Mouse (Mus musculus) intestine, embryonic 16.5 days (tissue): ENCODE measurements at regions not wholly inside any gene's neighbourhood (a gene's known extent, or its start where the extent isn't known, plus 50 kb on each side); places are given as distances from the start of the nearest gene placed in this dataset.

ENCODE experiments used
- ATAC-seq: fragments of 200-750 bp; cut with Nextera tagmentation; 2 replicates; pipeline ENCODE4 v1.8.0; 2017; ENCODE audit warnings: moderate TSS enrichment, moderate library complexity
- H3K27ac ChIP-seq: fragments of 300-500 bp; sonication (generic); 2 replicates; pipeline ENCODE4 v1.5.1; 2014; ENCODE audit warnings: mild to moderate bottlenecking, low read length
- H3K27me3 ChIP-seq: fragments of 300-500 bp; sonication (generic); replicated peaks from 2 replicates; pipeline ENCODE4 v1.6.1; 2014; ENCODE audit warnings: low read length, control low read depth, mixed read lengths; ENCODE audit not compliant: control insufficient read depth, insufficient read depth
- H3K36me3 ChIP-seq: fragments of 300-500 bp; sonication (generic); 2 replicates; pipeline ENCODE4 v1.6.1; 2014; ENCODE audit warnings: low read length, control low read depth; ENCODE audit not compliant: control insufficient read depth, insufficient read depth
- H3K4me1 ChIP-seq: fragments of 300-500 bp; sonication (generic); 2 replicates; pipeline ENCODE4 v1.6.1; 2014; ENCODE audit warnings: low read length, control low read depth, mixed read lengths; ENCODE audit not compliant: control insufficient read depth, insufficient read depth
- H3K4me2 ChIP-seq: fragments of 300-500 bp; sonication (generic); 2 replicates; pipeline ENCODE4 v1.6.1; 2014; ENCODE audit warnings: low read depth, low read length, control low read depth
- H3K4me3 ChIP-seq: fragments of 300-500 bp; sonication (generic); 2 replicates; pipeline ENCODE4 v1.5.1; 2014; ENCODE audit warnings: mild to moderate bottlenecking, low read length
- H3K9ac ChIP-seq: fragments of 300-500 bp; sonication (generic); 2 replicates; pipeline ENCODE4 v1.6.1; 2014; ENCODE audit warnings: low read depth, low read length
- H3K9me3 ChIP-seq: fragments of 300-500 bp; sonication (generic); 2 replicates; pipeline ENCODE4 v1.6.1; 2016; ENCODE audit warnings: low read length, control low read depth; ENCODE audit not compliant: control insufficient read depth
- WGBS: fragments of 180-500 bp; shearing (Covaris S2); extraction: QIAGEN DNeasy Blood & Tissue Kit; methylation state at CpG from one replicate; pipeline ENCODE4 v1.1.7; 2014; 5-methylcytosine and 5-hydroxymethylcytosine counted together

DNA sequence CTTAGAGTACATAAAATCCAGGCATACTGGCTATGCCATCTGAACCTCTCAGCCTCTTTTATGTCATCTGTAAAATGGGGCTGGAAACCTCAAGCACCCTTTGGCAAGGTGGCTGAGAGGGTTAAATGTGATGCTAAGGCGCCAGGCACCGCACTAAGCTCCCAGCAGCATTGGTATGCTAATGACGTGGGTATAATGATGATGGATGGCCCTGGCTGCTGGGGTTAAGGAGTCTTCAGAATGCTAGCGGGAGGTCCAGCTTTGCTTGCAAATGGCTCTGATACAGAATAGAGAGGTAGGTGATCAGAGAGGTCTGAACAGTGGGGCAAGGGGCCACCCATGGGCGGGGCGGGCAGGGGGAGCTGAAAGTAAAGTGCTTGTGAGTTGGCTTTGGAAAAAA, 241.1 kb upstream of the Irx3 start:
- Histone ChIP-seq H3K27me3 (0 out of 2 replicates have a peak, but pooled peaks cover 4% of the 10 kb centered on the region), H3K9ac (no peak overlapping the region), H3K4me2 (no peak overlapping the region), H3K4me1 (no peaks in the 10 kb centered on the region), H3K4me3 (no peak overlapping the region), H3K9me3 (no peaks in the 10 kb centered on the region), H3K36me3 (no peaks in the 10 kb centered on the region), H3K27ac (no peak overlapping the region)
- ATAC-seq = no peak
- WGBS = 11% methylated on average over 6 of the region's 6 CpGs

DNA sequence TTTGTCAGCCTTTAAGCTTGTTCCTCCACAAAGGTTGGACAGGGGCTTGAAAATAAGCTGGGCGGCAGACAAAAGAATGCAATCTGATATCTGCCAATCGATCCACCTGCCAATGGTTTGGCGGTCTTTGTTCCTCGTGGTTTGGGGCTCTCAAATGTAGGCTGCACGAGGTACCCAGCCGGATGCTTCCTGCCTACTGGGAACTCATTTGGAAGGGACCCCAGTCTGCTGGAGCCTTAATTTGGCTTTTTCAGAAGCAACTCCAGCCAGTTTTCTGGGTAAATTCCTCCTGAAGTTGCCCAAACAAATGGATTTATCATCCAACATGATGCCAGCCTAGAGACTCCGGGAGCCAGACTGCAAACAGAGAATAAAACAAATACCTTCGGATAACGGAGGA, 228.1 kb upstream of the Irx3 start:
- no peaks in the 10 kb centered on the region for H3K9me3 ChIP-seq
- no peak overlapping the region for H3K4me2 ChIP-seq
- no peaks in the 10 kb centered on the region for H3K36me3 ChIP-seq
- 34% methylated on average over 9 of the region's 9 CpGs for WGBS
- H3K4me1 ChIP-seq = no peaks in the 10 kb centered on the region
- no peak overlapping the region for H3K27ac ChIP-seq
- no peak overlapping the region for H3K9ac ChIP-seq
- no peak for ATAC-seq
- no peak overlapping the region for H3K4me3 ChIP-seq
- no peaks in the 10 kb centered on the region for H3K27me3 ChIP-seq

DNA sequence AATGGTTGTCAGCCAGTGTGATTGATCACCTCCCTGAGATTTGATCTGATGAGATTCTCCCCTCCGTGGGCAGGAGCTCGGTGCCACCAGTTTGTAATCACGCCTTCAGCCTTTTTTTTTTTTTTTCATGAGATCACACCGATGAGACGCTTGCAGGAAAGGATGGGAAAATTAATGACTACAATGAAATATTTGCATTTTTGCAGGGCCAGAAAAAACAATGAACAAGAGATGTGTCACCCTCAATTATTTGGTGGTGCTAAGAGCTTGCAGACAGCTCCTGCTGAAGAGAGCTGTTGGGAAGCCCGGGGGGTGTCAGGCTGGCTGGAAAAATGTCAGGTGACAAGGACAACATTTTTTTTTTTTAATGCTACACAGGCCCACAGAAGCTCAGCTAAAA, 227.6 kb upstream of the Irx3 start:
- ATAC-seq = no peak
- Histone ChIP-seq H3K4me1 (no peaks in the 10 kb centered on the region), H3K9me3 (no peaks in the 10 kb centered on the region), H3K4me2 (no peak overlapping the region), H3K27me3 (no peaks in the 10 kb centered on the region), H3K9ac (no peak overlapping the region), H3K4me3 (no peak overlapping the region), H3K27ac (no peak overlapping the region), H3K36me3 (no peaks in the 10 kb centered on the region)
- WGBS = 33% methylated on average over 6 of the region's 6 CpGs

DNA sequence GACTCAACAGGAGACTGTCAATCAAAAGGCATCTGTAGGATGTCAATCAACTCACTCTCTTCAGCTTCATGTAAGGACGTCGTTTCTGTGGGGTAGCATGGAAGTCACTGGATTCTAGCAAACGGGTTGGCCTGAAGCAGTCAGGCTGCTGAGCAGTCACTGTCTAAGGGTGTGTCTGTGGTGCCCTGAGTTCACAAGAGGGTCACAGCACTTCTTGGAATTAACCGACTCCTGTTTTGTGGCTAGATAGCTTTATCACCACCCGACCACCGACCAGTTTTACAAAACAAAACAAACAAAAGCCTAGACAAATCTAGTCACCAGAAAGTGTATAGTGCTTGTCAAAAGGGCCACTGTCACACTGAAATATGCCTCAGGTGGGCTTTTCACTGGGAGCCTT, 226.4 kb upstream of the Irx3 start:
- Histone ChIP-seq H3K4me3 (no peak overlapping the region), H3K27ac (no peak overlapping the region), H3K4me1 (no peaks in the 10 kb centered on the region), H3K9me3 (no peaks in the 10 kb centered on the region), H3K27me3 (0 out of 2 replicates have a peak, but pooled peaks cover 3% of the 10 kb centered on the region), H3K36me3 (no peaks in the 10 kb centered on the region), H3K4me2 (no peak overlapping the region), H3K9ac (no peak overlapping the region)
- no peak for ATAC-seq
- 17% methylated on average over 6 of the region's 6 CpGs for WGBS

DNA sequence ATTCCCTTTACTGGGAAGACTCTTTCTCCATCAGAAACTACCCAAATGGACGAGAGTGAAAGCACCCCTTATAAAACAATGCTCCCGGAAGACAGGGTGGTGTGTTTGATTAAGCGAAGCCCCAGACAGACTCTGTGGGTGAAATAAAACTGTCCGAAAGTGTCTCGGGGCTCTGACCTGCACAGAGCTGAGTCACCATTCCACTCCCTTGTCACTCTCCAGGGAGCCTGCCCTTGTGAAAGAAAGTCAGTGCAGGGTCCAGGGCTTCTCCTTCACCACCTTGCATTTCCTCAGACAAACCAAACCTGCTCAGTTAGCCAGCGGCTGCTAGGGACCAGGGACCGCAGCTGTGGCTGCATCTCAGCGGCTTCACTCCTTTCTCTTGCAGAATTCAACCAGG, 222.3 kb upstream of the Irx3 start:
- H3K36me3 ChIP-seq = no peaks in the 10 kb centered on the region
- H3K9ac ChIP-seq = no peak overlapping the region
- ATAC-seq = no peak
- H3K27me3 ChIP-seq = 0 out of 2 replicates have a peak, but pooled peaks cover 3% of the 10 kb centered on the region
- H3K9me3 ChIP-seq = no peaks in the 10 kb centered on the region
- 14% methylated on average over 8 of the region's 8 CpGs for WGBS
- H3K27ac ChIP-seq = no peak overlapping the region
- H3K4me3 ChIP-seq = no peak overlapping the region
- no peak overlapping the region; the same call in 1 of the 2 replicates for H3K4me2 ChIP-seq
- no peaks in the 10 kb centered on the region for H3K4me1 ChIP-seq

DNA sequence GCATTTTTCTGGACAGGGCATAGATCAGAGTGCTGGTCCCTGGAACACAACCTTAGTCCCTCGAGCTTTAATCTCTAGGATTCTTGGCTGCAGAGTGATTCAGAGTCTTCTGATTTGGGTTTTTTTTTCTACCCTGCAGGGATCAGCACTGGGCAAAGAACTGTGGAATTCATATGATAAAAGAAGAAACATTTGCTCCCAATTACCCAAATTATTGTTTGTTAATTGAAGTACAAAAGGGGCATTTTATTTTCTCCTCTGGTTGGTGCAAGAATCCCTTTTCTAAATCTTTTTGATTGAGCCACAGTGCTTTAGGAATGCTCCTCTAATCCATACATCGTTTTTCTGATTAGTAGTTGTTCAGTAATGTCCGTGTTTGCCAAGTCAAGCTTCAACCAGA, 219.7 kb upstream of the Irx3 start:
- Histone ChIP-seq H3K27me3 (0 out of 2 replicates have a peak, but pooled peaks cover 3% of the 10 kb centered on the region), H3K4me2 (no peak overlapping the region), H3K9me3 (no peaks in the 10 kb centered on the region), H3K27ac (no peak overlapping the region), H3K36me3 (no peaks in the 10 kb centered on the region), H3K4me3 (no peak overlapping the region), H3K9ac (no peak overlapping the region), H3K4me1 (no peaks in the 10 kb centered on the region)
- no peak for ATAC-seq
- 70% methylated on average over 3 of the region's 3 CpGs for WGBS

DNA sequence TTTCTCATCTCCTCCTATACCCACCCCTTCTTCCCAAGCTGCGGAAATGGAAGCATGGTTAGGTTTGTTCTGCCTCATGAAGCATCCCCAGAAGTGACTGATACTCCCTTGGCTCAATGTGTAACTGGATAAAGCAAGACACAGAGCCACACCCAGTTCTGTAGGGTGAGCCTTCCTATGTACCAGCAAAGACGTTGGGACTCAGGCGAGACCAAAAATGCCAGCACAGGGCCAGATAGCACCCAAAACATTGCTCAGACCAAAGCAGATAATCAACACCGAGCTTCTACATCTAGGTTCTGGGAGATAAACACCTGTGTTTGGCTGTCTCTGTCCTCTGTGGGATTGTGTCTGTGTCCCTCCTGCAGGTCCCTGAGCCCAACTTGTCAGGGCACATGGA, 212.8 kb upstream of the Irx3 start:
- H3K4me3 ChIP-seq = no peak overlapping the region
- no peaks in the 10 kb centered on the region for H3K27me3 ChIP-seq
- H3K9ac ChIP-seq = no peak overlapping the region
- WGBS = 79% methylated on average over 4 of the region's 4 CpGs
- H3K4me2 ChIP-seq = no peak overlapping the region
- no peaks in the 10 kb centered on the region for H3K9me3 ChIP-seq
- no peaks in the 10 kb centered on the region for H3K36me3 ChIP-seq
- ATAC-seq = no peak
- no peak overlapping the region for H3K27ac ChIP-seq
- no peaks in the 10 kb centered on the region for H3K4me1 ChIP-seq

DNA sequence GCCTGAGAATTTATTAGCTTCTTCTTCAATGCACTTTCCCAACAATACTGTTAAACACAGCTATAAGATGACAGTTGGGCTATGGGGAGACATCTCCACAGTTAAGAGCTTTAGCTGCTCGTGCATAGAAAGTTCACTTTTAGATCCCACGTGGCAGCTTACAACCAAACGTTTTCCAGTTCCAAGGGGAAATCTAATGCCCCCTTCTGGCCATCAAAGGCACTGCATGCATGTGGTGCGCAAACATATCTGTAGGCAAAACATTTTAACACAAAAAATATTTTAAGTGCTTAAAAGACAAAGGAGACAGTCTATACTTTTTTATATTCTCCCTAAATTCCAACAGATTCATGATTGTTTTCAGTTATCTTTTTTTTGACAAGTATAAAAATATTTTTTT, 211.3 kb upstream of the Irx3 start:
- no peak overlapping the region for H3K4me2 ChIP-seq
- no peak overlapping the region for H3K9ac ChIP-seq
- no peaks in the 10 kb centered on the region for H3K27me3 ChIP-seq
- H3K4me3 ChIP-seq = no peak overlapping the region
- H3K9me3 ChIP-seq = no peaks in the 10 kb centered on the region
- WGBS = 53% methylated on average over 4 of the region's 4 CpGs
- ATAC-seq = no peak
- no peaks in the 10 kb centered on the region for H3K36me3 ChIP-seq
- no peaks in the 10 kb centered on the region for H3K4me1 ChIP-seq
- no peak overlapping the region for H3K27ac ChIP-seq

DNA sequence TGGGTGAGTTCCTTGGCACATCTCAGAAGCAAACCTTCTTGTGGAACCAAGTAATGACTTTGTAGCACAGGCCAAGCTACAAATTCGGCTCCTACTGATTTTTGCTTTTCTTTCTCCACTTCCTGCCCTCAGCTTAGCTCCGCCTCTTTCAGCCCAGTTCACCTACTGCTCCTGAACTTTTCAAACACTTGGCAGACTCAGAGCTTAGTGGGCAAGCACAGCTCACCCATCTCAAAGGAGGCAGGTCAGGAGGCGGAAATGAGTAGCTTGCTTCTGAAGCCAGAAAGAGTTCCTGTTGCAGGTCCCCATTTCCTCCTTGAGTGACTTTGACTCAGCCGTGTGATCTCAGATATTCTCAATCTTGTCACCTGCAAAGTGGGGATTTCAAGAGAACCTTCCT, 208.5 kb upstream of the Irx3 start:
- Histone ChIP-seq H3K27me3 (no peaks in the 10 kb centered on the region), H3K4me3 (no peak overlapping the region), H3K9ac (no peak overlapping the region), H3K36me3 (no peaks in the 10 kb centered on the region), H3K4me2 (no peak overlapping the region), H3K27ac (no peak overlapping the region), H3K4me1 (no peaks in the 10 kb centered on the region), H3K9me3 (no peaks in the 10 kb centered on the region)
- ATAC-seq = no peak
- WGBS = 84% methylated on average over 4 of the region's 4 CpGs
